Mouse (Mus musculus) midbrain, embryonic 14.5 days (tissue): ENCODE measurements at regions not wholly inside any gene's neighbourhood (a gene's known extent, or its start where the extent isn't known, plus 50 kb on each side); places are given as distances from the start of the nearest gene placed in this dataset.
"Not testable (repeated sequence)": the region's sequence is repeated elsewhere in the genome, so short reads cannot be mapped to it uniquely, and the experiment has no call there.

Experiments used
- ATAC-seq: fragments of 200-750 bp; cut with Nextera tagmentation; 2 replicates; pipeline ENCODE4 v1.8.0; 2017; ENCODE audit warnings: moderate number of reproducible peaks, moderate library complexity; ENCODE audit not compliant: low FRiP score, low TSS enrichment
- DNase-seq: peaks from one replicate; pipeline ENCODE4 v3.0.0-alpha.2; 2015
- H3K27ac ChIP-seq: fragments of 300-500 bp; sonication (generic); replicated peaks from 2 replicates; pipeline ENCODE4 v1.5.1; 2014; ENCODE audit warnings: mild to moderate bottlenecking, low read depth, low read length, moderate library complexity
- H3K27me3 ChIP-seq: fragments of 300-500 bp; sonication (generic); 2 replicates; pipeline ENCODE4 v1.6.1; 2014; ENCODE audit warnings: low read length, control low read depth, mixed read lengths; ENCODE audit not compliant: control insufficient read depth, insufficient read depth
- H3K36me3 ChIP-seq: fragments of 300-500 bp; sonication (generic); 2 replicates; pipeline ENCODE4 v1.6.1; 2014; ENCODE audit warnings: low read length, control low read depth; ENCODE audit not compliant: control insufficient read depth, insufficient read depth
- H3K4me1 ChIP-seq: fragments of 300-500 bp; sonication (generic); 2 replicates; pipeline ENCODE4 v1.6.1; 2014; ENCODE audit warnings: mild to moderate bottlenecking, antibody characterized with exemption, low read length, control low read depth; ENCODE audit not compliant: control insufficient read depth, insufficient read depth
- H3K4me2 ChIP-seq: fragments of 300-500 bp; sonication (generic); 2 replicates; pipeline ENCODE4 v1.6.1; 2014; ENCODE audit warnings: mild to moderate bottlenecking, low read length, moderate library complexity
- H3K4me3 ChIP-seq: fragments of 300-500 bp; sonication (generic); replicated peaks from 2 replicates; pipeline ENCODE4 v1.5.1; 2014; ENCODE audit warnings: low read depth, low read length
- H3K9ac ChIP-seq: fragments of 300-500 bp; sonication (generic); replicated peaks from 2 replicates; pipeline ENCODE4 v1.6.1; 2014; ENCODE audit warnings: mild to moderate bottlenecking, low read length, moderate library complexity
- H3K9me3 ChIP-seq: fragments of 300-500 bp; sonication (generic); 2 replicates; pipeline ENCODE4 v1.6.1; 2016; ENCODE audit warnings: low read length, control low read depth, mixed read lengths; ENCODE audit not compliant: control insufficient read depth
- WGBS: fragments of 180-500 bp; shearing (Covaris S2); extraction: QIAGEN DNeasy Blood & Tissue Kit; methylation state at CpG from one replicate; pipeline ENCODE4 v1.1.7; 2014; 5-methylcytosine and 5-hydroxymethylcytosine counted together

DNA sequence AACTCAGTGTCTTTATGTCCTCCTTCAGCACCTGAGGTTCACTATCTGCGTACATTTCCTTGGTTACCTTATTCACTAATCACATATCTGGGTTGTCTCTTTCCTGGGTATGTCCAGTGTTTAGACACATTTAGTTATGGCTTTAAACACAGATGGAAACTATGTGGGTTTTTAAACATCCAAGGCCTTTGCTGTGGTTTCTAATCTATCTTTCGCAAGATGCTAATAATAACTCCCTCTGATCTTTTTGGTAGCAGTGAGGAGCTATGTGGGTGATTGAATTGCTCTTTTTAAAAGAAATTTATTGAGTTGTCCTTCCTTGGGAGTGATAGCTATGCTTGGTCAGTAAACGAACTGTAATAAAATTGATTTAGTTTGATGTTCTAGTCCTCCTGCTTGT lies 89.7 kb upstream of the Tars start:
- H3K36me3 ChIP-seq: no peaks in the 10 kb centered on the region
- no peaks in the 10 kb centered on the region for H3K9me3 ChIP-seq
- 94% methylated on average over 3 of the region's 3 CpGs for WGBS
- ATAC-seq (no peak), DNase-seq (no peak)
- H3K27ac ChIP-seq: no peak overlapping the region
- no peak overlapping the region for H3K4me3 ChIP-seq
- no peaks in the 10 kb centered on the region for H3K27me3 ChIP-seq
- no peak overlapping the region for H3K9ac ChIP-seq
- no peaks in the 10 kb centered on the region for H3K4me1 ChIP-seq
- H3K4me2 ChIP-seq: no peak overlapping the region

DNA sequence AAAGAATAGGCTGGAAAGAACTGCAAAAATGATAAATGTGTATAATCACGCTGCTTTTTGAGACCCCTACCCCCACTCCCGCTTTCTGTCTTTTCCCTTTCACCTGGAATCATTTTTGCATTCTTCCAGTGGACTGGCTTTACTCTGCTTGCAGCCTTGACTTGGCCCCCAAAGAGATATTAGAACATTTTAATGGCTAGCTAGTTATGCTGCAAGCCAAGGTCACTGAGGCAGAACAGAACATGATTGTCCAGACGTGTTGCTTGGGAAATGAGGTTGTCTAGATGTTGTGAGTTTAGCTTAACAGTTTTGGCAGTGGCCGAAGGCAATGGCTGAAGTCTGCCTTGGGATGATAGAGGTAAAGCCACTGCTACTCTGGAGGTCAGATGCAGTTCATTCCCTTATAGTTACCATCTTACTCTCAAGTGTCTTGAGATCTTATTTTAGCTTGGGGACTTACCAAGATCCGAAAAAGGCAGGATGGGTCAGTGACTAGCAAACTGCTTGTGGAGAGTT lies 87.9 kb upstream of the Tars start:
- ATAC-seq (no peak), DNase-seq (no peak)
- no peaks in the 10 kb centered on the region for H3K36me3 ChIP-seq
- WGBS: 80% methylated on average over 5 of the region's 5 CpGs
- H3K27ac ChIP-seq: no peak overlapping the region
- no peaks in the 10 kb centered on the region for H3K9me3 ChIP-seq
- H3K9ac ChIP-seq: no peak overlapping the region
- no peaks in the 10 kb centered on the region for H3K27me3 ChIP-seq
- H3K4me3 ChIP-seq: no peak overlapping the region
- no peaks in the 10 kb centered on the region for H3K4me1 ChIP-seq
- no peak overlapping the region for H3K4me2 ChIP-seq

DNA sequence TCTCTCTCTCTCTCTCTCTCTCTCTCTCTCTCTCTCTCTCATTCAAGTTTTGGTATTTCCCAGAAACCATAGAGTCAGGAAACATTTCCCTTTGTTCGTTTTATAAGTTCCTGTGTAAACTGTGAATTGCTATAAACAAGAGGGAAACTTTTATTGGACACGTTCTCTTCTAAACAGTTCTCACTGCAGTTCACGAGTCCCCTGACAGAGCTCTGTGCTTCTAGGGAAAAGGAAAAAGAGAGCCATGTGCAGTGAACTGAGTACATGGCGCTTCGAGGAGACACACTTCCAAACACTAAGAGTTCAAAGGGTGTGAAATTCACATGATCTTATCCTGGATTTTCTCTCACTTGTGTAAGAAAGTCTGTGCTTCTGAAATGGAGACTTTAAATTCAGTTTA lies 84.5 kb upstream of the Tars start:
- no peak overlapping the region for H3K4me3 ChIP-seq
- no peaks in the 10 kb centered on the region for H3K9me3 ChIP-seq
- no peak overlapping the region for H3K9ac ChIP-seq
- H3K27me3 ChIP-seq: no peaks in the 10 kb centered on the region
- H3K4me2 ChIP-seq: no peak overlapping the region
- no peak overlapping the region for H3K27ac ChIP-seq
- no peaks in the 10 kb centered on the region for H3K36me3 ChIP-seq
- DNase-seq: no peak
- 0 out of 2 replicates have a peak, but pooled peaks cover 2% of the 10 kb centered on the region for H3K4me1 ChIP-seq
- whole genome bisulfite sequencing: 80% methylated on average over 5 of the region's 5 CpGs
- ATAC-seq: no peak

DNA sequence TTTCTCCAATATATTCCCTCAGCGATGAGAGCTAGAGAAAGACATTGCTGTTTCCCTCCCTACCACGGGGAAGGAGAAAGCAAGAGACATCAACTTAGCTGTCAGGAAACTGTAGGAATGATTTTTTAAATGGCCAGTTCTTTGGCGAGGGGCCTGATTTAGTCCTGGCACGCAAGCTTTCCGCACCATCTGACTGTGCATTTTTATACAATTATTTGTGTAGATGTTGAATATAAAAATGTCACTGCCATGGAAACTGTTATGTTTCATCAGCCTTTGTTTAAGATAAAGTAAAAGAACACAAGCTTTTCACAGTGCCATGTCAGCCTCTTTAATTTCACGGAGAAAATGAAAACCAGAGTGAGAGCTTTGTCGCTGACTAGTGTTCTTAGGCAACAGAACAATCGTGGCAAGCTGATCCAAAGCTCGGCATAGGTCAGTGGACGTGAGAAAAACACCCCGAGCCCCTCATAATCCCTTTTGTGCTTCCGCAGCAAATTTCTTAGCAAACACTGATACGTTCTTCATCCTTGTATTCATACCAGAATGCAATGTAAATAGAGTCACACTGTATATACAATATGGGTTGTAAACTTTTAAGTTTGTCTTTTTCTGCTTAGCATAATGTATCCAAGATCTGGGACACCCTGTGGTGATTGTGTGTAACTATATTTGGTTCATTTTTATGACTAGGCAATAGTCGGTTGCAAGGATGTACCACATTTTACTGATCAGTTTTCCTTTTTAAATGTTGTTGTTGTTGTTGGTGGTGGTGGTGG lies 79.9 kb upstream of the Tars start:
- Histone ChIP-seq H3K9me3 (no peaks in the 10 kb centered on the region), H3K4me1 (0 out of 2 replicates have a peak, but pooled peaks cover 2% of the 10 kb centered on the region), H3K27me3 (no peaks in the 10 kb centered on the region), H3K4me3 (no peak overlapping the region), H3K4me2 (peak overlapping the region; percentile 27; the same call in 1 of the 2 replicates), H3K36me3 (no peaks in the 10 kb centered on the region), H3K9ac (no peak overlapping the region), H3K27ac (no peak overlapping the region)
- DNase-seq (peak; percentile 35), ATAC-seq (no peak; the same call in 1 of the 2 replicates)
- 31% methylated on average over 14 of the region's 14 CpGs for WGBS

DNA sequence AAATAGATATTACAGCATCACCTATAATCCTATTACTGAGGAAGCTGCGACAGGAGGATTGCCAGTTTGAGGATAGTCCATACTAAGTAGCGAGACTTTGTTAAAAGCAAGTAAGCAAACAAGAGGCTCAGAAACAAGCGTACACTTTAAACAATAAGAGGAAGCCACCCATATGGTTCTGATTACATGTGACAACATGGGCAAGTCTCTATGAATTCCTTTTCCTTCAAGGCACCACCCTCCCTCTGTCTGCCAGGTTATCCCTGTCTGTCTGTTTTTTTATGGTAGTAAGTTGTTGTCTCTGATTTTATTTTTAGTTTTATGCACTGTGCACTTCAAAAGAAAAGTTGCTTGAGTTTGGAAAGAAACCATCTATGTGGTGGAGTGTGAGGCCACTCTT lies 76.8 kb upstream of the Tars start:
- Histone ChIP-seq H3K36me3 (no peaks in the 10 kb centered on the region), H3K9ac (no peak overlapping the region), H3K27me3 (no peaks in the 10 kb centered on the region), H3K4me3 (no peak overlapping the region), H3K27ac (no peak overlapping the region), H3K9me3 (no peaks in the 10 kb centered on the region), H3K4me2 (no peak overlapping the region), H3K4me1 (0 out of 2 replicates have a peak, but pooled peaks cover 2% of the 10 kb centered on the region)
- WGBS: 82% methylated on average over 3 of the region's 3 CpGs
- DNase-seq (no peak), ATAC-seq (no peak)

DNA sequence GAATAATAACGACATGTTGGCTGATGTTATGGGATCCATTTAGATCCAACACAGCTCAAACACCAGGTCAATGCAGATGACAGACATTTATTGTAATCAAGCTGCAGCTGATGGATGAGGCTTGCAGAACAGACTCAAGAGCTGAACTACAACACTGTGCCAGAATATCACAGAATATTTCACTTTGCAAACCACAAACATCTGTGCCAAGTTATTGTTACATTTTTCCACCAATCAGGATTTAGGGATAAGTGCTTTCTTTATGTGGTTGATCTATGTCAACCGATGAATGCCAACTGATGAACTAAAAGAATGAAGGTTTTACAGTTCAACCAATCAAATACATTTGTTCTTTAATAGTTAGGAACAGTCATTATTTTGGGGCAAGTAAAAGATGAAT lies 63.9 kb upstream of the Tars start:
- H3K27me3 ChIP-seq: no peaks in the 10 kb centered on the region
- DNase-seq: no peak

DNA sequence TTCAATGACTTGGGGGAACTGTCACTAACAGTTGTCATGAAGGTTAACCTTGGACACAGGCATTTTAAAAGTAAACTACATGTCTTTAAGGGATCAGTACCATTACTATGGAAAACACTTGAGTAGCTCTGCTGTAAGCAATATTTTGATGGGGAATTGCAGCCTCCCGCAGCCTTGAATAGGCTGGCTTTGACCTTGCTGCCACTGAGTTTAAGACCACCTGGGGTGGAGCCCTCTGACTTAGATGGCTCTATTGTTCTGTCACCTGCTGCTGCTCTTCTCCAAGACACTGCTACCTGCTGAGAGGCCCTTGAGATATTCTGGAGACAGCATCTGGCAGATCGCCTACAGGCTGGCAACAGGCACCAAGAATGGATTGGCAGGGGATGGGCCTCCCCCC lies 62.1 kb upstream of the Tars start:
- H3K9ac ChIP-seq, H3K4me1 ChIP-seq, DNase-seq, H3K4me2 ChIP-seq, H3K36me3 ChIP-seq, H3K27ac ChIP-seq, H3K4me3 ChIP-seq, H3K27me3 ChIP-seq, H3K9me3 ChIP-seq, ATAC-seq: not testable (repeated sequence)
- WGBS: 23% methylated on average over 2 of the region's 2 CpGs

More for the DNA sequence above, 63.9 kb upstream of the Tars start:
- ATAC-seq: no peak
- Histone ChIP-seq H3K9ac (no peak overlapping the region), H3K4me1 (no peaks in the 10 kb centered on the region), H3K4me3 (no peak overlapping the region), H3K36me3 (no peaks in the 10 kb centered on the region), H3K9me3 (no peaks in the 10 kb centered on the region), H3K27ac (no peak overlapping the region), H3K4me2 (no peak overlapping the region)
- 97% methylated on average over 2 of the region's 2 CpGs for WGBS

DNA sequence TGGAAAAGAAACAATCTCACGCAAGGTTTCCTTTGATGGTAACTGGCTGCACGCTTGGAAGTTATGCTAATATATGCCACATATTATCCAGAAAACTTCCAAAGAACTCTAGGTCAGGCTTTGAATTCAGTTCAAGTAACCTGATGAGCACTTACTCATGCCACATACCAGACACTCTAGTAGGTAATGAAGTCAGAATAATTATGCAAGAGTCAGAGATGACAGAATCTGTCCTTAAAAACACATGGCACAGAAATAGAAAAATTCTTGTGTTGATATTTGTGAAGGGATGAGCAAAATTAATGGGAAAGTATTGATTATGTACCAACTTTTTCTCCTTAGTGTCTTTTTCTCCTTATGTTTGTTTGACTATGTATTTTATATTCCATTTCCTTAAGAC lies 59.8 kb upstream of the Tars start:
- DNase-seq (no peak), ATAC-seq (no peak)
- Histone ChIP-seq H3K4me1 (no peaks in the 10 kb centered on the region), H3K27me3 (no peaks in the 10 kb centered on the region), H3K9ac (no peak overlapping the region), H3K27ac (no peak overlapping the region), H3K9me3 (no peaks in the 10 kb centered on the region), H3K4me2 (no peak overlapping the region), H3K4me3 (no peak overlapping the region), H3K36me3 (no peaks in the 10 kb centered on the region)
- 94% methylated on average over 2 of the region's 2 CpGs for WGBS

DNA sequence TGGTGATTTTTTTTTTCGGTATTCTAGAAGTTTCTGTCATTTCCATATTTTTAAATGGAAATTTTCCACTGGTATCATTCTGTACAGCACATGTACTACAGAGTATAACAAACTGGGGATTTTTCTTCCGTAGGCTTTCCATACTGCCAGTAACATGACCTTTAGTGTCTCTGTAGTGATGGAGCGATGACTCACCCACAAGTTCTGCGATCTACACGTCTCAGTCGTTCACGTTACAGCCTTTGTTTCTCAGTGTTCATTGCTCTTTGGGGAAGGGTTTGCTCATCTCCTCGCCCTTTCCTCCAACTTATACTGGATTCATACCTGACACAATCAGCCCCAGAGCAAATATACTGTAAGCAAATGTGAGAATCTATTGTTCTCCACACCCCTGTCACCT lies 57.8 kb upstream of the Tars start:
- no peaks in the 10 kb centered on the region for H3K9me3 ChIP-seq

More for the DNA sequence above, 57.8 kb upstream of the Tars start:
- Histone ChIP-seq H3K27ac (no peak overlapping the region), H3K9ac (no peak overlapping the region), H3K4me2 (no peak overlapping the region), H3K27me3 (no peaks in the 10 kb centered on the region), H3K36me3 (no peaks in the 10 kb centered on the region), H3K4me1 (no peaks in the 10 kb centered on the region), H3K4me3 (no peak overlapping the region)
- ATAC-seq (no peak), DNase-seq (no peak)
- WGBS: 89% methylated on average over 8 of the region's 8 CpGs
